Mouse (Mus musculus) embryonic facial prominence, embryonic 15.5 days (tissue): ENCODE measurements at regions not wholly inside any gene's neighbourhood (a gene's known extent, or its start where the extent isn't known, plus 50 kb on each side); places are given as distances from the start of the nearest gene placed in this dataset.

Source experiments
- ATAC-seq: fragments of 200-750 bp; cut with Nextera tagmentation; 2 replicates; pipeline ENCODE4 v1.8.0; 2017; ENCODE audit warnings: low read depth, moderate TSS enrichment; ENCODE audit not compliant: insufficient number of reproducible peaks, low FRiP score, low TSS enrichment
- H3K27ac ChIP-seq: fragments of 300-500 bp; sonication (generic); replicated peaks from 2 replicates; pipeline ENCODE4 v1.5.1; 2015; ENCODE audit warnings: mild to moderate bottlenecking, inconsistent platforms
- H3K27me3 ChIP-seq: fragments of 300-500 bp; sonication (generic); 2 replicates; pipeline ENCODE4 v1.6.1; 2015; ENCODE audit warnings: inconsistent platforms
- H3K36me3 ChIP-seq: fragments of 300-500 bp; sonication (generic); 2 replicates; pipeline ENCODE4 v1.6.1; 2015; ENCODE audit warnings: mild to moderate bottlenecking, inconsistent platforms
- H3K4me1 ChIP-seq: fragments of 300-500 bp; sonication (generic); 2 replicates; pipeline ENCODE4 v1.6.1; 2015; ENCODE audit warnings: inconsistent platforms
- H3K4me2 ChIP-seq: fragments of 300-500 bp; sonication (generic); replicated peaks from 2 replicates; pipeline ENCODE4 v1.6.1; 2015; ENCODE audit warnings: mild to moderate bottlenecking, inconsistent platforms
- H3K4me3 ChIP-seq: fragments of 300-500 bp; sonication (generic); replicated peaks from 2 replicates; pipeline ENCODE4 v1.5.1; 2015; ENCODE audit warnings: mild to moderate bottlenecking, inconsistent platforms
- H3K9ac ChIP-seq: fragments of 300-500 bp; sonication (generic); 2 replicates; pipeline ENCODE4 v1.6.1; 2015; ENCODE audit warnings: inconsistent platforms
- H3K9me3 ChIP-seq: fragments of 300-500 bp; sonication (generic); replicated peaks from 2 replicates; pipeline ENCODE4 v1.6.1; 2016; ENCODE audit warnings: inconsistent platforms
- WGBS: fragments of 180-500 bp; shearing (Covaris S2); methylation state at CpG from one replicate; pipeline ENCODE4 v1.1.7; 2015; 5-methylcytosine and 5-hydroxymethylcytosine counted together

DNA sequence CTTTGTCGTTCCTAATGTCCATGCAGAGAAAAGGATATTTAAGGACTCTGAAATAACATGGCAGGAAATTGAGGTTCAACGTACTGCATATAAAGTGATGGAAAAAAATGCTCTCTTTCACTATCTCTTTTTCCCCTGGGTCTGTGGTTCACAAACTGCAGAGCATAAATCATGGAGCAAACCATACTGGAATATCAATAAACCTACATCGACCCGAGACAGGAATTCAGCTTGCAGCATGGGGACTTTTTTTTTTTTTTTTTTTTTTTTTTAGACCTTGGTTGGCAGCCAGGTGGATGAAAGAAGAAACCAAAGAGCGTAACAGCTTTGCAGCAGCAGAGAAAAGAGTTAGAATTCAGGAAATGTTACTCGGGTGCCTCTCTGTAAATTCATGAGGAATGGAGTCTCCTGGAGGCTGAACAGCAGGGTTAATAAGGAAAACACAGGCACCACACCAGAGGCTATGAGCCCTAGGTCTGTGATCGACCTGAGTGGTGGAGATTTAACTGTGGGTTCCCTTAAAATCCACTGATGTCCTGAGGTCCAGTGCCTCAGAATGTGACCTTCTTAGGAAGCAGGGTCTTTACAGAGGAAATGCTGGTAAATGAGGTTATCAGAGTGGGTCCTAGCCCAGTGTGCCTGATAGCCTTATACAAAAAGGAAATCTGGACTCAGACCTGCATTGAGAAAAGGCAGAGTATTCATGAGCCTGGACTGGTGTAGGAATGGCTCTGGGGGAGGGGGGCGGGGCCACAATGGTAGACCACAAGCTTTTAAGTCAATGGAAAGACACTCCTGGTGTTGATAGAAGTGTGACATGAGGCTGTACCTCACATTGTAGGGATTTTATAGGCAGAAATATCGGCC lies 290.0 kb downstream of the Lpin1 start:
- no peak overlapping the region for H3K9ac ChIP-seq

GRCm38 (mm10) chr12:16308101-16308500 lies 302.7 kb downstream of the Lpin1 start:
- Histone ChIP-seq H3K36me3 (no peaks in the 10 kb centered on the region), H3K9ac (no peak overlapping the region), H3K27me3 (no peaks in the 10 kb centered on the region), H3K4me1 (no peaks in the 10 kb centered on the region), H3K4me3 (no peak overlapping the region), H3K27ac (no peak overlapping the region), H3K4me2 (no peak overlapping the region), H3K9me3 (no peaks in the 10 kb centered on the region)
- 76% methylated on average over 3 of the region's 3 CpGs for WGBS
- ATAC-seq: no peak

More for the DNA sequence above, 290.0 kb downstream of the Lpin1 start:
- Histone ChIP-seq H3K27ac (no peak overlapping the region), H3K36me3 (no peaks in the 10 kb centered on the region), H3K27me3 (no peaks in the 10 kb centered on the region), H3K9me3 (no peaks in the 10 kb centered on the region), H3K4me3 (no peak overlapping the region), H3K4me1 (0 out of 2 replicates have a peak, but pooled peaks cover 5% of the 10 kb centered on the region), H3K4me2 (no peak overlapping the region)
- 48% methylated on average over 9 of the region's 9 CpGs for WGBS
- no peak for ATAC-seq

DNA sequence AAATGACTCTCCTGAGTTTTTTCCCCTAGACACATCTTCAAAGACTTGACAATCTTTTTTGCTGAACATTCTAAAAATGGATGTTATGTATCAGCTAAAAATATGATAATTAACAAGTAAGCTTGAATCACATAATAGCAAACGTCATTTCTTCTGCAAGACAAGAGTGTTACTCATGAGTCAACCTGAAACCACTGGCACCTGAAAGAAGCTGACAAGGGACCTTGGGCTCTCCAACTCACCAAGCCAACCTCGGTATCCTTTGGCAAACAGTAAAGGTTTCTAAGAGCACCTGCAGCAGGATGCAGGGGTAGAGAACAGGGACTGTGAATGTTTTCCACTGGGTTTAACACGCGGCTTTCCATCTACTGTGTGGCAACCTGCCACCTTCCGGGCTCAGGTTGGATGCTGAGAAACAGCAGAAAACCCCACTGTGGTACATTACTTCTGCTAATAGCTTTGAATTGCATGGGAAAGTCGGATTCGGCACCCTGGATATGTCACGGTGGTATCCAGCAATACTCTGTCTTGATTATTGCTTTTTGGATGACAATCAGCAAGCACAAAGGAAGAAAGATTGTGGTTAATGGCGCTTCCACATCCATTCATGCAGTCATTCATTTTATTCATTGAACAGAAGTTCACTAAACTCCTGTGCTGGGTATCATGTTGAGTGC lies 305.9 kb downstream of the Lpin1 start:
- no peak for ATAC-seq
- H3K27me3 ChIP-seq: no peaks in the 10 kb centered on the region
- no peak overlapping the region for H3K9ac ChIP-seq
- H3K4me1 ChIP-seq: no peaks in the 10 kb centered on the region
- H3K9me3 ChIP-seq: no peaks in the 10 kb centered on the region
- no peak overlapping the region for H3K27ac ChIP-seq
- H3K36me3 ChIP-seq: no peaks in the 10 kb centered on the region
- H3K4me3 ChIP-seq: no peak overlapping the region
- WGBS: 81% methylated on average over 9 of the region's 9 CpGs
- no peak overlapping the region for H3K4me2 ChIP-seq

DNA sequence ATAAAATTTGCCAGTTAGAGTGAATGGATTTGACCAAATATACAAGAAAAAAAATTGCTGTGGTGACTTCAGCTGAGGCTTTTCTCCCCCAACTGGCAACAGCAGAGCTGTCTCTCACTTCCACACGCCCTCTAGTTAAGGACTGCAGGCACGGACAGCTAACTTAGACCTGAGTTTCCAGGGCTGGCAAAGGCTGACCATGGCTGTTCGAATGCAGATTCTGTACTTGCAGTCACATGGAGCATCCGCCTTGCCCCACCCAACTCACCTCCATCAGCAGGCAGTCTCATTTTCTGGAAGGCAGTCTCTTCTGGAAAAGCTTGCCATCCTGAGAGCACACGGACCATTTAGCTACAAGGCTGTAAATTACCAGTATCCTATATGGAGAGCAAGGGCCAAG lies 325.7 kb downstream of the Lpin1 start:
- no peak overlapping the region for H3K4me3 ChIP-seq
- H3K4me2 ChIP-seq: no peak overlapping the region
- no peak overlapping the region for H3K27ac ChIP-seq
- no peaks in the 10 kb centered on the region for H3K9me3 ChIP-seq
- ATAC-seq: no peak
- H3K27me3 ChIP-seq: no peaks in the 10 kb centered on the region
- no peaks in the 10 kb centered on the region for H3K36me3 ChIP-seq
- no peaks in the 10 kb centered on the region for H3K4me1 ChIP-seq
- WGBS: 78% methylated on average over 5 of the region's 5 CpGs
- H3K9ac ChIP-seq: no peak overlapping the region

GRCm38 (mm10) chr12:16279146-16279545 lies 331.6 kb downstream of the Lpin1 start:
- Histone ChIP-seq H3K36me3 (no peaks in the 10 kb centered on the region), H3K9ac (no peak overlapping the region), H3K9me3 (no peaks in the 10 kb centered on the region), H3K27ac (no peak overlapping the region), H3K4me3 (no peak overlapping the region), H3K27me3 (no peaks in the 10 kb centered on the region), H3K4me2 (no peak overlapping the region), H3K4me1 (no peaks in the 10 kb centered on the region)
- WGBS: 79% methylated on average over 2 of the region's 2 CpGs
- ATAC-seq: no peak

- Histone ChIP-seq H3K4me3 (no peak overlapping the region), H3K9me3 (no peaks in the 10 kb centered on the region), H3K4me2 (no peak overlapping the region), H3K27me3 (no peaks in the 10 kb centered on the region), H3K9ac (no peak overlapping the region), H3K36me3 (no peaks in the 10 kb centered on the region), H3K27ac (no peak overlapping the region), H3K4me1 (no peaks in the 10 kb centered on the region)
- WGBS: 66% methylated on average over 4 of the region's 4 CpGs
- no peak for ATAC-seq
Observed at GRCm38 (mm10) chr12:16277567-16278332, 333.0 kb downstream of the Lpin1 start.

DNA sequence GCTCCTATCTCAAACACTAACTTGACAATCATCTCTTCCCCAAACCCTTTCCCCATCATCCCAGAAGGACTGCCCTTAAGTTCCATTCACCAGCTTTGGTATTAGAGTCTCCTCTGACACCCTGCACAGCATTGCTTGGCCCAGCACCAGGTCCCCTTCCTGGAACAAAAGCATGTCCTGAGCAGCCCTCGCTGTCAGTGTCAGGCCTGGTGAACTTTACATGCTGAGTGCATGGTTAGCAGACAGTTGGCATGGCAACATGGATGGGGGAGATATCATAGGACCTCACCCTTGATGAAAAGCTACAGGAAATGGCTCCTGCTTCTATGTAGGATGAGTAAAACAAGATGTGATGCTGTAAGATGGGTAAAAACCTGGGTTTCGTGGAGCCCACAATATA lies 333.6 kb downstream of the Lpin1 start:
- H3K4me3 ChIP-seq: no peak overlapping the region
- no peaks in the 10 kb centered on the region for H3K36me3 ChIP-seq
- no peak overlapping the region for H3K4me2 ChIP-seq
- ATAC-seq: no peak
- no peaks in the 10 kb centered on the region for H3K27me3 ChIP-seq
- no peaks in the 10 kb centered on the region for H3K4me1 ChIP-seq
- no peak overlapping the region for H3K27ac ChIP-seq
- 58% methylated on average over 2 of the region's 2 CpGs for WGBS
- H3K9ac ChIP-seq: no peak overlapping the region
- no peaks in the 10 kb centered on the region for H3K9me3 ChIP-seq

DNA sequence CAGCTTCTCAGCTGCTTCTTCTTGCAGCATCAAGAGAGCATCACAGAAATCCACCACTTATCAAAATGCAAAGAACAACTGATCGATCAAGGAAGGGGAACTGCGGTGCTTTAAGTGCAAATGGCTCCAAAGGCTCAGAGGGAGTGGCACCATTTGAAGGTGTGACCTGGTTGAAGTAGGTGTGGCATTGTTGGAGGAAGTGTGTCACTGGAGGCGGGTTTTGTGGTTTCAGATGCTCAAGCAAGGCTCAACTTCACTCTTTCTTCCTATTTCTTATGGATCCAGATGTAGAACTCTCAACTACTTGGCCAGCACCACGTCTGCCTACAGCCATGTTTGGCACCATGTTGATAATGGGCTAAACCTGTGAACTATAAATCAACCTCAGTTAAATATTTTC lies 334.5 kb downstream of the Lpin1 start:
- H3K27ac ChIP-seq: no peak overlapping the region

DNA sequence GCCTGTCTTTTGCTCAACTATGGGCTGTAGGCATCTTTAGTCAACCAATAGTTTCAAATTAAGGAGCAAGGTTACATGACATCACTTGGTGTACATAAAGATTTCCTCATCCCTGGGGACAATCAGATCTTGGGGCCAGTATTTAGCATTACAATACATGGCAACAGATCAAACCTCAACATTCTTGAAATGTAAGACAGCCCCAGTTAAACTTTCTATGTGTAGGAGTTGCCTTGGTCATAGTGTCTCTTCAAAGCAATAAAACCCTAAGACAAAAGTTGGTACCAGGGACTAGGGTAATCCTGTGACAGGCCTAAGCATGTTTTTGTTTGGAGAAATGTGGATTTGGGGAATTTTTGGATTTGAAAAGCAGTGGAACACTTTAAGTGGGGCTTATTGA lies 338.3 kb downstream of the Lpin1 start:
- H3K4me1 ChIP-seq: no peaks in the 10 kb centered on the region
- no peak for ATAC-seq
- no peaks in the 10 kb centered on the region for H3K36me3 ChIP-seq
- no peaks in the 10 kb centered on the region for H3K27me3 ChIP-seq
- H3K9ac ChIP-seq: no peak overlapping the region
- no peak overlapping the region for H3K4me2 ChIP-seq
- no peaks in the 10 kb centered on the region for H3K9me3 ChIP-seq
- no peak overlapping the region for H3K27ac ChIP-seq
- no peak overlapping the region for H3K4me3 ChIP-seq

More for the DNA sequence above, 334.5 kb downstream of the Lpin1 start:
- 82% methylated on average over 4 of the region's 4 CpGs for WGBS
- H3K27me3 ChIP-seq: no peaks in the 10 kb centered on the region
- no peak overlapping the region for H3K4me3 ChIP-seq
- H3K9ac ChIP-seq: no peak overlapping the region
- no peaks in the 10 kb centered on the region for H3K36me3 ChIP-seq
- no peaks in the 10 kb centered on the region for H3K9me3 ChIP-seq
- H3K4me1 ChIP-seq: no peaks in the 10 kb centered on the region
- ATAC-seq: no peak
- H3K4me2 ChIP-seq: no peak overlapping the region

DNA sequence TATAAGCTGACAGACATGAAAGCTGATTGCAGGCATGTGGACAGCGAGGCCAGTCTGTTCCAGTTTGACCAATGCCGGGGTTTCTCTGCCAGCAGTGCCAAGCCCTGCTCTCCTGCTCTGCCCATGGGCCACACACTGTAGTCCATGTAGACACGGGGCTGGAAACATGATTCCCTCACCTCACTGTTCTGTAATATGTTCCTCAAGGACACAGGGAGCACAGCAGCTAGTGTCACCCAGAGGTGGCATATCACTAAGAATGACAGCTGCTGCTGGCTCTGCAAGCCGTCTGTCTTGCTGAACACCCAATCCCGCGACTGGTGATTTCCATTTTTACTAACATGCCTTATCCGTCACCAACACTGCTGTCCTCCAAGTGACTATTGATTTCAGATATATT lies 339.9 kb downstream of the Lpin1 start:
- 75% methylated on average over 7 of the region's 7 CpGs for WGBS
- H3K4me1 ChIP-seq: no peaks in the 10 kb centered on the region
- ATAC-seq: no peak

DNA sequence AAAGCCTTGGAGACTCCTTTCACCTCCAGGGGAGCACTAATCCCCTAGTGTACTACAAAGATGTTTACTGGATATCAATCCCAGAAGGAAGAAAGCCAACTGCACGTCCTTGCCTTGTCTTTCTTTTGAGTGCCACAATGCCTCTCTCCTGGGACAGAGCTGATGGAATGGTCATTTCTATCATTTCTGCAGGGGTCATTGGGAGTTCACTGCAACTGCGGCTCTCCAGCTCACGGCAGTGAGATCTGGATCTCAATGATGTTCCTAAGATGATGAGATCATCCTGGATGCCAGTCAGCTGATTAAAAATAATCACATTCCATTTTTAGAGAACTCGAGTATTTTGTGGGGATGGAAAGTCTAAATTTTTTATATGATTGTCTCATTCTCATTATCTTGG lies 341.1 kb downstream of the Lpin1 start:
- Histone ChIP-seq H3K9ac (no peak overlapping the region), H3K4me2 (no peak overlapping the region), H3K9me3 (no peaks in the 10 kb centered on the region), H3K4me1 (no peaks in the 10 kb centered on the region), H3K36me3 (no peaks in the 10 kb centered on the region), H3K4me3 (no peak overlapping the region), H3K27me3 (no peaks in the 10 kb centered on the region), H3K27ac (no peak overlapping the region)
- ATAC-seq: no peak
- 58% methylated on average over 4 of the region's 4 CpGs for WGBS

More for the DNA sequence above, 339.9 kb downstream of the Lpin1 start:
- no peak overlapping the region for H3K4me3 ChIP-seq
- no peaks in the 10 kb centered on the region for H3K36me3 ChIP-seq
- no peak overlapping the region for H3K27ac ChIP-seq
- H3K27me3 ChIP-seq: no peaks in the 10 kb centered on the region
- no peak overlapping the region for H3K4me2 ChIP-seq
- no peaks in the 10 kb centered on the region for H3K9me3 ChIP-seq
- H3K9ac ChIP-seq: no peak overlapping the region
